Mouse (Mus musculus) large intestine, adult 2 months (tissue): ENCODE measurements at regions not wholly inside any gene's neighbourhood (a gene's known extent, or its start where the extent isn't known, plus 50 kb on each side); places are given as distances from the start of the nearest gene placed in this dataset.

Experiments
- DNase-seq: peaks from one replicate; pipeline ENCODE4 v3.0.0-alpha.2; 2012; ENCODE audit warnings: low read depth, low spot score
- WGBS: fragments of 180-500 bp; shearing (Covaris S2); methylation state at CpG from one replicate; pipeline ENCODE4 v1.1.7; 2018; 5-methylcytosine and 5-hydroxymethylcytosine counted together

DNA sequence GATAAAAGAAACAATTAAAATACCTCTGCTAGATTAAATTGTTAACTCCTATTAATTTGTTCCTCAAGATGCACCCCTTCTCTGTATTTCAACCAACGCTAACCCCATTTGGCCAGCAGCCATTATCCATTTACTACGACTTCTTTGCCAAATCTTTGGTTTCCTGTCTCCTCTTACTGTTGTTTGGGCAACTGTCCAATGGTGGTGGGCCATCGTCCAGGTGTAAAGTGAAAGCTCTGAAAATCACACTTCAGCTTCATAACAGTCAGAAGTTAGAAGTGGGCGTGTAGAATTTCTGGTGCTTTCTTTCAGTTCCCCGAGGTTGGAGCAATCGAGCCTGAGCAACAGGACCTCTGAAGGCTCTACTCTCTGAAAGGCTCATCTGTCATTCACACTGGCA is 66.8 kb upstream of the Zbtb20 start:
- no peak for DNase-seq
- 36% methylated on average over 6 of the region's 6 CpGs for WGBS

DNA sequence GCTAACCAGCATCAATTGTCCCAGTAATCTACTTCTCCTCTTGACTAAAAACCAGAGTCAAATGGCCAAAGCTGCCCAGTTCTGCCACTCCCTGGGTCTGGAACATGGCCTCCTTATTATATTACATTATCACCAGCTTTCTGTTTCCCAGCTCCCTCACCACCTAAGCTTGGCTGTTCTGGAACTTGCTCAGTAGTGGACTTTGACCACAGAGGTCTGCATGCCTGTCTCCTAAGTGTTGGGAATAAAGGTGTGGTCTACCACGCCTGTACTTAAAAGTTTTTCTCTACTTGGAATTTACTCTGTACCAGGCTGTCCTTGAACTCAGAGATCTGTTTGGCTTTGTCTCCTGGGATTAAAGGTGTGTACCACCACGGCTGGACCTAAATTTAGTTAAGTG is 68.1 kb upstream of the Zbtb20 start:
- DNase-seq: peak; percentile 10
- WGBS: 36% methylated on average over 2 of the region's 2 CpGs

DNA sequence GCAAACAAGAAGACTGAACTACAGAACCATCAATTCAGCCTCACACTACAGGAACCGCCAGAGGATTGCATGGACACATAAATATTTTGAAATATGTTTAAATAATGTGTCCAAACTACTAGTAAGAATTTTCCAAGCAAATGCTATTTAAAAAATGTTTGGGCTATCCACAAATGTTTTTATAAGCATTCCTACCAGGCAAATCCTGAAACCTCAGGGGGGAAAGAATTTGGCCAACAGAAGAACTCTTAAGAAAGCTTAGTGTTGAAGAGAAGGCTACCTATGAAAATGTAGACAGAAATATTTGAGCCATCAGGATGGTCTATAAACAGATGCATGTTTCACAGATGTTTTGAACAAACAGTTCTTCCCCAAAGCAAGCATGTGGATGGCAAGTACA is 72.1 kb upstream of the Zbtb20 start:
- DNase-seq: no peak
- 69% methylated on average over 1 of the region's 1 CpGs for WGBS

DNA sequence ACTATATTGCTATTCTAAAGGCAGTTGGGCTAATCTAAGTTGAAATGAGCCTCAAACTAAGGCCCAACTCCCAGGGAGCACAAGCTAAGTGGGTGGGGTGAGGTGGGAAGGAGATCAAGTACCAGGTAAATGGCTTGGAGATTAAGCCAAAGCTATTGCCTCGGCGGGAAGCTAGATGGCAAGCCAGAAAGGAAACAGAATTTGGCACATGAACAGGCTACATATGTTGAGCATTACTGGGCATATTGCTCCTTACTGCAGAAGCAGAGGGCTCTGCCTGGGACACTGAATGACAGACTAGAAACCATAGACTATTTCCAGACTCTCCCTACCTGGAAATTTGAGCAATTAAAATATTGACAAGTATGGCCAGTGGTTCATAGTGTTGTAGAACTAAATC is 83.1 kb upstream of the Zbtb20 start:
- no peak for DNase-seq
- 41% methylated on average over 2 of the region's 2 CpGs for WGBS

DNA sequence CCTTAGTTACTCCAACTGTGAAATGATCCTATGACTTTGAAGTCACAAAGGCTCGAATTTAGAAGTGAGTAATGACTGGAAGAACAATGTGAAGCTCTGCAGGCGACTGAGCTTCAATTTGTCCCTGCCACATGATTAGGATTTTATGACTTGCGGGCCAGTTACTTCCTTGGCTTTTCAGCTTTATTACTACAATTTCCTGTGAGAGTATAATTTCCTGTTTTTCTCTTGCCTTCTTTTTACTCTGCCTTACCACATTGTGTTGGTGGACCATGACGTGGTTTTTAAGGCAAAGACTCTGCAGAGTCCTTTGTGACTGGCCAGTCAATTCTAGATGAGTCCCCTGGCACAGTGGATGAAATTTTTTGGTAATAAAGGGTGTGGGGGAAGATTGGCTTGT is 91.0 kb upstream of the Zbtb20 start:
- DNase-seq: no peak
- WGBS: 23% methylated on average over 4 of the region's 4 CpGs

DNA sequence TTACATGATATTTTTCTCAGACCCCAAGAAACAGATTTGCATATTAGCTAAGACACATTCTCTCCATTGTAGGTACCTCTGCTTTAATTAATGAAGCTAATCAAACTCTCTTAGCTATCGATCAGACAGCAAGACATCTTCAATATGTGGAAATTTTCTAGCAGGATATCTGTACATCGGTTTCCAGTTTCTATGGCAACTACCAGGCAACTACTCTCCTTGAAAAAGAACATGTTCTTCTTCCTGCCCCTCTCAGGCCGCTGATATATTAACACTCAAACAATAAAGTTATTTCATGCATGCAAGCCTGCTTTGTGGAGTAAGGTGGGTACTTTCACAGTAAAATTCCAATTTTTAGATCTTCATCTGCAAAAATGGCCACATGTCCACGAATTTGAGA is 91.7 kb upstream of the Zbtb20 start:
- WGBS: 76% methylated on average over 4 of the region's 4 CpGs
- no peak for DNase-seq

DNA sequence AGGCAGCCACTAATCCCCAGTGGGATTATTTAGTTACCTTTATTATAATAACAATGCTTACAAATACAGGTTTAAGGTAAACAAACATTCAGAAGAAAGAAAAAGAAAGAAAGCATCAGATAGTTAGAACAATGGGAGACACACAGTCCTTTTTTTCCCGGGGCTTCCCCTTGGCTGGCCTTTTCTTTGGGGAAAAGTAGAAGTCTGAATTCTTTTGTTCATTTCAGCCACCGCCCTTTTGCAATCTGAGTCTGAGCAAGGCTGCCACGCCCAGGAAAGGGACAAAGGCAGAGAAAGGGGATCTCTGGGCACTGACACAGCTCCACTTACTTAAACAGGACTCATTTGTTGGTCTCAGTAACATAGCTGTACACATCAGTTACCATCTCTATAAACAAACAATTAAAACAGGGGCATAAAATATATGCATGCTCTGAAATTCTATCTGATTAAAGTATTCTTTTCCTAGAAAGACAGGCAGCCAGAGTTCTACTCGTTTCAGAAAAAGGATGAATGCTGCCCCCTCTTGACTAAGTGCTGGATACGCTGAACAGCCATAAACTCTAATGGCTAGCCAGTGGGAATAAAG is 93.5 kb upstream of the Zbtb20 start:
- 8% methylated on average over 5 of the region's 5 CpGs for WGBS
- no peak for DNase-seq

DNA sequence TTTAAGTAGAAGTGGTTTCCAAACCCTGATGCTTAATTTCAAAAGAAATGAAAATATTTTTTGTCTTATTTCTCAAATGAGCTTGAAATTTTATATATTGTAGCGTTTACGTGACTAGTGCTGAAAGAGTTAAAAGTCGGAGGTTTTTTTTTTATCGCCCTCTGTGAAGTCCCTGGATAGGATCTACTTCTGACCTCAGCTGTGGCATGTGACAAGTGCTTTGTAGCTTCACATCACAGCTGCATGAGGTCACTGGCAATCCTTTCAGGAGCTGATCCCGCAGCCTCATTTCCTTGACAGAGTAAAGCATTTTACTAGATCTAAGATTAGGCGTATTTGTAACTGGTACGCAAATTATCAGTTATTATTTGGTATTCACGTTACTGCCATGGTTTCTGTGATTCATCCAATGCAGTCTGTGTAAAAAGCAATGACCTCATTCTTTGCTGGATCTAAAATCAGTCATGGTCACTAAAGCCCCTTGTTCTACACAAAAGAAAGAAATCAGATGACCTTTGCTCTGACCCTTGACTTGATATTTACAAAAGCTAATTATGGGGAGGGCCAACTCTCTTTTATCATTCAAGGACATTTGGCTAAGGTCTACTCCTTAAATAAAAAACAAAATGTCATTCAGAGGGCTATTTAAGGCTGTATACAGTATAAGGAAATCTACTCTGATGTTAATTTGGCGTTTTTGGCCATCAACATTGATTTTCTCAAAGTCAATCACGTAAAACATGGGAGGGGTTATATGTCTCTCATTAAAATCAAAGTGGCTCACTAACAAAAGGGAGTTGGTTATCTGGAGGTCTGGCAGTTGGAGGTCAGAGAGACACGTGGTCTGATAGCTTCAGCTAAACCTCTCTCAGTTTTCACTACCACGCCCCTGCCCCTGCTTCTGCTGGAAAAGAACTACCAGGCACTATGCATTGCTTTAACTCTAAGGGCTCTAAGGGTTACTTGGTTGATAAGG is 94.3 kb upstream of the Zbtb20 start:
- no peak for DNase-seq
- 21% methylated on average over 12 of the region's 12 CpGs for WGBS

DNA sequence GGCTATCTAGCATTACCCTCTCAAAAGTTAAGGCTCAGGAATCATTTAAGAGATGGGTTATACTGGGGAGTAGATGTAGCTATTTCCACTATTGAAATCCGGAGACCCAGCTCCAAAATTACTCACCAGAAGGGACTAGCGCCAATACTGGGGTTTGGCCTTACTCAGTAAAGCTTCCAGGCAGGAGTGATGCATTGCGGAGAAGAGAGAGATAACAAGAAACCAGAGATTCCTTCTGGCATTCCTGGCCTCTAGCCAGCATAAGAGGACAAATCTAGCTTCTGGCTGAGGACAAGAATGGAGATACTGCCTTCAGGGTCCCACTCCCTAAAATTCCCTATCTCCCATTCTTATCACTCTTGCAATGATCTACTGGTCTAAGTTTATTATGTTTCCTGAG is 95.7 kb upstream of the Zbtb20 start:
- DNase-seq: no peak
- WGBS: 83% methylated on average over 3 of the region's 3 CpGs

DNA sequence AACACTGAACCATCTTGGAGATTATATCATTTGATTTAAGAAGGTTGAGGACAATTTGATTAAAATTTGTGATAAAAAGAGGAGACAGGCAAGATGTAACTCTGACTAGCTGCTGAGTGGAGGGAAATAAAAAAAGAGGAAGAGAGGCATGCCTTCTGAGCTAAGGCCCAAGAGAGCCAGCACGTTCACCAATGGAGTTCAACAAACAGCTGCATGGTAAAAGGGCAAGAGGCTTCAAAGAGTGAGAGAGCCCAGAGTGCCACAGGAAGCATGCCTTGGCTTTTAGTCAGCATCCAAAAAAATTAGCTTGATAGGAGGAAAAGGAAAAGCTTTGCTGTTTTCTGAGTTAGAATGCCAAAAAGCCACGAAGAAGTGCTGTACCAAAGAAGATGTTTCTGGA is 103.0 kb upstream of the Zbtb20 start:
- no peak for DNase-seq
- 58% methylated on average over 2 of the region's 2 CpGs for WGBS

DNA sequence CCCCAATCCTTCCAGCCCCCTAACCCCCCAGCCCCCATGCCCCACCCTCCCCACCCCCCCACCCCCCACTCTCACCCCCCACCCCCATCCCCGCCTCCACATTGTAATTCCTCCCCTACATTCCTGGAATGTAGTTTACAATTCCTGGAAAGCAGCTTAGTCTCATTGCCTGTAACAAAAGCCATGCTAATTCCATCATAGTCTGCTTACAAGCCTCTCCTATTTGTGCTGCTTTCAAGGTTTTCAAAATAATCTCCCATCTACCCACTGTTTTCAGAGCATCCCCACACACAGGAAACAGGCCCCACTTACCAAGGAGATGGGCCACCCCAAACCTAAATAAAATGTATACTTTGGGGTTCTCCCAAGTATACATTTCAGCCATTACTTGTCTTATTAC is 105.5 kb upstream of the Zbtb20 start:
- DNase-seq: no peak
- 44% methylated on average over 1 of the region's 1 CpGs for WGBS

DNA sequence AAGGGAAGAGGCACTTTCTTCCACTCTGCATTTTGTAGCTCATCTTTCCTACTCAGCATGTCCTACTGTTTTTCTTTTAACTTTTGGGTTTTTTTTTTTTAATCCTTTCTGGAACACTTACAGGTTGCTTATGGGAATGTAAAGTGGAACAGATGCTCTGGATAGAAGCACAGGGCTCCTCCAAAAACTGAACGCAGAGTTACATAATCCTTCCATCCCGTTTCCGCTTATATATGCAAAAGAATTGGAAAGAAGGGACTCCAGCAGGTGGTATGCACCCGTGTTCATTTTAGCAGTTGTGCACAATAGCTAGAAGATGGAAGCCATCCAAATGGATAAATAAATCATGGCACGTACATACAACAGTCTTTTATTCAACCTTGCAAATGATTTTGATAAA is 127.0 kb upstream of the Zbtb20 start:
- 80% methylated on average over 5 of the region's 5 CpGs for WGBS
- DNase-seq: no peak

DNA sequence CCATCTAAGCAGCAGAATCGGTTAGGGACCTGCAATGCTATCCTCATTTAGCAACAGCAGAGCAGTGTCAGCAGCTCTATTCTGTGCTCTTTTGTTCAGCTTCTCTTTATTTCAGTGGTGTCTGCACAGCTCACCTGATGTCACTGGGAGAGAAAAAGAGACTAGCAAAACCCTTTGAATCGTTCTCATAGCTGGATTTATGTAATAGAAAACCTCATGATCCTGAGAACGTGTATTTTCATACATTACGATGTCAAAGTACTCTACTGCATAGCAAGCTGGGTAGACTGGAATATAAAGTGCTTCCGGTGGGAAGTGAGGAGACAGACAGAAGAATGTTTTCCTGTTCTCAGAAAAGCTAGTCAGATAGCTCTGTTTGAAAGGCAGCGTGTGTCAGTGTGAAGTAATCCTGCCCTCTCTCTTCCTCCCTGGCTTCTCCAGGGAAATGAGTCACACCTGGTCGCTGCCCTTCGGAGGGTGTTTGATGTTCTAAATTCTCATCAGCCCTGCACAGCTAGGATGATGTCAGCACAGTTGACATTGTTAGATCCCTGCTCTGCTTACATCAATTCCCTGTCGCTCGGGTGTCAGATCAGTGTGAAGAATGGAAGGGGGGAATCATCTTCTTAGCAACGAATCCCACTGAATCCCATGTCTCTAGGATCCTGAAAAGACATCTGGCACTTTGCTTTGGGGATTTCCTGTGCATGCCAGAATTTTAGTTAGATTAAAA is 129.6 kb upstream of the Zbtb20 start:
- 34% methylated on average over 11 of the region's 11 CpGs for WGBS
- no peak for DNase-seq

DNA sequence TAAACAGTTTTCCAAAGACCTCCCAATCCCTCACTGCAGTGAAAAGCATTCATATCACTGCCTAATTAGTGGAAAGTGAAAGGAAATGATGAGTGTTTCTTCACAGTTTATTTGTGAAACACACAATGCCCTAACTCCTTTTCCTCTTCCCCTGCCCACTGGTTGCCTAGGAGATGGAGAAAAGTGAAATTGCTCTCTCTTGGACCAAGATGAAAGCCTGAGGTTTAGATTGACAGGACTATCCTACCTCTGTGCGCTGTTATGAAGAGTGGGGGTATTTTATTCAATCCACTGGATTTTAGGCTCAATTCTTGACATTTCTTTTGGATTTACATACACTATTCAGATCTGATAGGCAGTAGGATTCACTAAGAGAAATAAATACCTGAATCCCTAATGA is 132.1 kb upstream of the Zbtb20 start:
- WGBS: 89% methylated on average over 1 of the region's 1 CpGs
- DNase-seq: no peak

DNA sequence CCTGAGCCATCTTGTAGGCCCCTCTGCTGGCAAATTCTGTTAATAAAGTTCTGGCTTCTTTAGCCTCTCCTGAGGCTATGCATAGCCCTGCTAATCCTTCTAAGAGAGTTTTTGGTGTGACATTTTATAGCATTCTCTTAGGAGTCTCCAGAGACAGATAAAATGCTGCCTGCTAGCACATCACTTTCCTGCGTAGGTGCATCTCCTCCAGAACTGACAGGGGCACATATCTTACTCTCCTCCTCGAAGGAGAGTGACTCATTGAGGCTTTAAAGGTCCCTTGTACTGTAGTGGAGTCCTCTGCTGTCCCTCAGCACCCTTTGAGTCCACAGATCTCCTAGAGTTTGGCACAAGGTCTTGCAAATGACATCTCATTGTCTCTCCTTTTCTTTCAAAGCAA is 132.6 kb upstream of the Zbtb20 start:
- no peak for DNase-seq
- 55% methylated on average over 2 of the region's 2 CpGs for WGBS

DNA sequence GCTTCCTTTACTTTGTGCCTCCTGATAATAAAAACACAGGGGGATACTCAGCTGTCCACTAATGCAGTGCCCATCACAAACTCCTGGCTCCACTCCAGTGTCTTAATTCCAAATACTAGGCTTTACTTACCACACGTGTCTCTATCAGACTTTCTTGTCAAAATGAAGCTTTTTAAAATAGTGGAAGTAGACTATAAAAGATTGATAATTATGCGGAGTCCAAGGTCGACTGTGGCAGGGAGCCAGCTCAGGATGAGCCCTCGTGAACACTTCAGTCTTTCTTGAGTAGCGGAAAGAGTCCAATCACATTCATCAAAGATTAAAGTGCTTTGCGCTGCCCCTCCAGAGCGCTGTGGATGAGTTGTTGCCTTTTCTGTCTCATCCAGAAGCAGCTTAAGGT is 147.9 kb upstream of the Zbtb20 start:
- WGBS: 74% methylated on average over 7 of the region's 7 CpGs
- no peak for DNase-seq

DNA sequence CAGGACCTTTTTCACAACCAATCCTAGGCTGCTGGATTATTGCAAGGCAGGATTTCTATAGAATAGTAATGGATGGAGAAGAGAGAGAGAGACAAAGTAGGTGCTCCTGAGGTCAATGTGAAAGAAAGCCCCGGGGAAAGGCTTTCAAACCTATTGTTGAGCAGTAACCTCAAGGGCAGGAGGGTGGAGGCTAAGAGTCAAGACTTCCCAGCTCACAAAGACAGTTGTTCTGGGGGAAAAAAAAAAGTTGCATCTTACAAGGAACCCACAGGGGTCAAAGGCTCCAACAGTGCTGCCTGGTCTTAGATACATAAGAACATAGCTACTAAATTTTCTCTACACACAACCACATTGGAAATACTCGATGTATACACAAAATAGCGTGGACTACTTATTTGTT is 155.8 kb upstream of the Zbtb20 start:
- no peak for DNase-seq
- 77% methylated on average over 3 of the region's 3 CpGs for WGBS

DNA sequence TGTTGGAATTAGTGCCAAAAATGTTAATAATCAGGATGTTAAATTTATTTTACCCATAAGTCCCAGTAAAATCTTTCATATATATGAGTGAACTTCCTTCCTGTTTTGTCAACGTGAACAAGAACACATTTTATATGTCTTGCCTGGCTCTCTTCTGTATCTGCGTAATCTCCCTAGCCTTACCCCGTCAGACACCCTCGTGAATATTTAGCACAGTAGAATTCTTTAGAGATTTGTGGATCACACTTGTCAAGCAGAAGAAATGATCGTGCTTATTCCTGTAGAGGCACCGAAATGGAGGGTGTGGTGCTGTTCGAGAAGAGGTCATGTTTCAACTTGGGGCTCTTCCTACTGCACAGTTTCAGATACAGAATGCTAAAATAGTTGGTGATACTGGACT is 157.2 kb upstream of the Zbtb20 start:
- 73% methylated on average over 7 of the region's 7 CpGs for WGBS
- DNase-seq: no peak

DNA sequence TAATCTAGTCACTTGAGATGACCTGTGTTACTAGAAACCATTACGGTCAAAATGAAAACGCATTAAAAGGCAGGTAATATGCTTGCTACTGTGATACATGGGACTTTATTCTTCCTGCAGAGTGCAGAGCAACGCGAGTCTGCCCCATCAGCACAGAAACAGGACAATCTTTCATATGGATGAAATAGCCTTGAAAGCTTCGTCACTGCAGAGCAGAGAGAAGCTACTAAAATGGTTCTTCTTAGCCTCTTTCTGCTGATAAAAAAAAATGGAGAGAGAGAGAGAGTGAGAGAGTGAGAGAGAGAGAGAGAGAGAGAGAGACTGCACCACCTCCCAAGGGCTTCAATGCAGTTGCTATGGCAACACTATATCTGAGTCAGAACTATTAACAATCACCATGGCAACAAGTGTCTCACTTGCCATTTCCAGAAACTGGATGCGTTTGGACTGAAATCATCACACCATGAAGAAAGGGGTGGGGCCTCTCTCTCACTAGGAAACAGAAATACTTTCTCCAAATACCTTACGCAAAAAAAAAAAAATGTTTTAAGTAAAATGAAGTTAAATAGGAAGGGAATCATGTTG is 157.8 kb upstream of the Zbtb20 start:
- 74% methylated on average over 7 of the region's 7 CpGs for WGBS
- no peak for DNase-seq

DNA sequence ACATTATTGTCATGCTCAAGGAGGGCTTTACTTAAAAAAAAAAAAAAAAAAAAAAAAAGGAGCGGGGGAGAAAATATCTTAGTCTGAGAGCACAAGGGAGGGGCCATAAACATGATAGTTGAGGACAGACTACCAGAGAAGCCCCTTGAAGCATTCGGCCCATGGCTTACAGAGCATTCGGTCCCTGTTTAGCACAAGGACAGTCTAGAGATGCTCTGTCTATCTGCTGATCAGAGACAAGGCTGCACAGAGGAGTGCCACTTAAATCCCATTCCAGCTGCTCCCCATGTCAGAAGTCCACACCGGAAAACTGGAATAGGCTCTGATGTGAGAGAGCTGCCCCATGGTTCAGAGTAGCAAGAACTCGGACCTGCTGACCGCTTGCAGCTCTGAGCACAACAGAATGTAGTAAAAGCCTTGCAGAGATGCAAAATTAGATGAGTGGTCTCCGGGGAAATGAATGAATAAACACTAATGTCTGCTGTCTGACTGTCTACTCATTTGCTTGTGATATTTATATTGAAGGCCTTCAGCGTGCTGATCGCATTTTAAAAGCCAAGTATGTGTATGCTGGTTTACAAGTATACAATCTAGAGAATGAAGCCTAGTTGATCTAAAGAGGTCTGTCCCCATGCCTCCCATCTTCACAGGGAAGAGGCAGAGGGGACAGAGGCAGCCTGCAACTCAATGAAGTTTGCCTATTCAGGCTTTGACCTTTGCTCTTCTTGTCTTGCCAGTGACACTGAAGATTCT is 158.4 kb upstream of the Zbtb20 start:
- no peak for DNase-seq
- WGBS: 81% methylated on average over 9 of the region's 9 CpGs
